Mouse (Mus musculus): ENCODE results near the gene Stxbp1.
"Not testable (repeated sequence)": the region's sequence is repeated elsewhere in the genome, so short reads cannot be mapped to it uniquely, and the experiment has no call there.

Gene Stxbp1

DNA sequence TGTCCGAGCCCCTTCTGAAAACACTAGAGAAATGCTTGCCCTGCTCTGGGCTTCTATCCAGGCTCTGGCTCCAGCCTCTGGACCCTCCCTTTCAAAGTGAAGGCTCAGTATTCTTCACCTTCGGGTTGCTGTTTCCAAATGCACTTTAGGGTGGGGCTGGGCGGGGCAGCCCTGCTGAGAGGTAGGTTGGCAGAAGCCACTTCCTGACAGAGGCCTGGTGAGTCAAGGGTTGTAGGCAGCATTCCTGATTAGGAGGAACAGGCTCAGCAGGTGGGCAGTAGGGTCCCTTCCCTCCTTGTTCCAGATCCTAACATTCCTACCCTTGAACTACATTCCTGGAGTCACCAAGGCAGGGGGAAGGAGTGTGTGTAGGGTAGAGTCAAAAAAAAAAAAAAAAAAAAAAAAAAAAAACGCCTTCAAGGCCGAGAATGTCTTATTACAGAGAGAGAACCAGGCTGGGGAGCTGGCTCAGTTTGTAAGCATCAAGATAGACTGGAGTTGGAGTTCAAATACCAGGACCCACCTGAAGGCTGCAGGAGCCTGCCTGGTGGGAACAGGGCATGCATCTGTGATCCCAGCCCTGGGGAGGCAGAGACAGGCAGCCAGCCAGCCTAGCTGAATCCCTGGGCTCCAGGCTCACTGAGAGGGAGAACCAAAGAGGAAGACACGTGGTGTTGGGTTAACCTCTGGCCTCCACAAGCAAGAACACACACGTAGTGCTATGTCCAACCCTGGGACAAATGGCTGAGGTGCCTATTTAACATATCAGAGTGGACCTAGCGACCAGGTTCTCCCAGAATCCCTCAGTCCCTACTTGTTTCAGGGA, 23.4 kb upstream of the Stxbp1 start:
- no peak for DNase-seq

DNA sequence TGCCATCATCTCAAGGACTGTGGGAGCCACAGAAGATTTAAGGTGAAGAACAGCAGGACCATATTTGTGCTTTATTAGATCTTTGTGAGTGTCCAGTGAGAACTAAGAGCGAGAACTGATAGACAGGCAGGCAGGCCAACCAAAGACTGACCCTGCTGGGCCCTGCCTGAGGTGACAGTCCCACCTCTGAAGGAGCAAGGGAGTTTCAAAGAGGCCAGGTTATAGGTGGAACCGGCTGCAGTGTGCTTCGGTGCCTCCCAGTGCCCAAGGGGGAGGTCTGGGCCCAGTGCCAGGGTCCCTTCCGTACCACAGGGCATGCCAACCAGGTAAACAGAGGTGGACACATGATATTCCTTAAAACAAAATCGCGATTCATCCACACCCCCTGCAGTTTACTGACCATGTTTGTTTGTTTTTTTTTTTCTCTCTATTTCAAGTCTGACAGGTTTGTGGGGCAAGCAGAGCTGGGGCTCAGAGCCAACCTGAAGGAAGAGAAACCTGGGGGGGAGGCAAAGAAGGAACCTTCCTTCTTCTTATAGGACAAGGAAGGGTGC, 22.8 kb upstream of the Stxbp1 start:
- DNase-seq: no peak

- DNase-seq: no peak
Observed at GRCm38 (mm10) chr2:32867354-32867753, 20.3 kb upstream of the Stxbp1 start.

DNA sequence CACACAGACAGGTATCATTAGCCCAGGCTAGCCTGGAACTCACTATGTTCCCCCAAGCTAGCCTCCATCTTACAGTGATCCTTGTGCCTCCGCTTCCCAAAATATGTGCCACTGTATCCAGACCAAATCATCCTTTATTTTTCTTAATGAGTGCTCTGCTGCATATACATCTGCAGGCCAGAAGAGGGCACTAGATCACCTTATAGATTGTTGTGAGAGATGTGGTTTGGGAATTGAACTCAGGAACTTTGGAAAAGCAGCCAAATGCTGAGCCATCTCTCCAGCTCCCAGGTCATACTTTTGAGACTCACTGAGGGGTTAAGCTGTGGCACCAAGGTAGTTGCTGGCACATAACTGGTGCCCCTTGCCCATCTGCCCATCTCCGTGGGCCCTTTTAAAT, 17.7 kb upstream of the Stxbp1 start:
- no peak for DNase-seq

DNA sequence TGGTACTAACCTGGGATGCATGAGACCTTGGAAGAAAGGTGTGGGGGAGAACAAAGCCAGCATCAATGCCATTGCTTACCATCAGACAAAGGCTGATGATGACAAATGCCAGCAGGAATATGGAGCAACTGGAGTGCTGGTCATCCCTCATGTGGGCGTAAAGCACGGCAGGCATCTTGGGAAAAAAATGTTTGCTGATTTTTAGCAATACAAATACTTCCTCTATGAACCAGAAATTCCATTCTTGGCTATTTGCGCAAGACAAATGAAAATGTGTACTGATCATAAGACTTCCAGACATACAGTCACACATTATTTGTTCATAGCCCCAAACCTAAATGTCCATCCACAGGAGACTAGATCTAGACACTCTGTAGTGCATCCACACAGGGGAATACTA, 16.3 kb upstream of the Stxbp1 start:
- DNase-seq: no peak

DNA sequence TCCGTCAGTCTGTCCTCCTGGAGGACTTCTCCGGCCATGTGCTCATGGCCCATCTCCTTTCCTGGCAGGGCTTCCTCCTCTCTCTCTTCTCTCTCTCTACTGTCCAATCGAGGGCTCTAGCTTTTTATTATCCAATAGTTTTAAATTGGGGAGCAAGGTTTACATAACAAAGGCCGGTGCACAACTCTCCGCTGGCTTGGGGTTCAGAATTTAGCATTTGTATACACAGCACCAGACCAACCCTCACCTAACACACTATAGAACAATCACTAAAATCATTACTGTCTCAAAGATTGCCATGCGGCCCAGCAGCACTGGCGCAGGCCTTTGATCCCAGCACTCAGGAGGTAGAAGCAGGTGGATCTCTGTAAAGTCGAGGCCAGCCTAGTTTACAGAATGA, 13.8 kb upstream of the Stxbp1 start:
- DNase-seq: no peak

- DNase-seq: peak; percentile 92
Observed at GRCm38 (mm10) chr2:32859622-32860012, 12.6 kb upstream of the Stxbp1 start.

- DNase-seq: peak; percentile 93
Observed at GRCm38 (mm10) chr2:32859010-32859621, 12.1 kb upstream of the Stxbp1 start.

DNA sequence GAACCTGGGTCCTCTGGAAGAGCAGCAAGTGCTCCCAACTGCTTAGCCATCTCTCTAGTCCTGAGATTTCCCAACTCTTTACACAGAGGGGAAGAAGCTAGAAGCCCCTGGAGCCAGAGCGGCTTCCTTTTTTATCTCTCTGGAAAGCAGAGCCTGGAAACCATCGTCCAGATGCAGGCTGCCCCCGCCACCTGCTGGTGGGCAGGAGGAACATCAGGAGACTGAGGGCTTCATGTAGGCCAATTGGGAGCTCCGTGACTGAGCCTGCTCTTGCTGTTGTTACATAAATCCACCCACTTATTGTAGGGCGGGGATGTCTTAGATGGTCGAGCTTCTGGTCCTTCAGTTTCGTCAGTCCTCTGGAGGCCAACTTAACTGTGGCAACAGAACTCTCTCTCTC, 10.5 kb upstream of the Stxbp1 start:
- DNase-seq: peak; percentile 98

DNA sequence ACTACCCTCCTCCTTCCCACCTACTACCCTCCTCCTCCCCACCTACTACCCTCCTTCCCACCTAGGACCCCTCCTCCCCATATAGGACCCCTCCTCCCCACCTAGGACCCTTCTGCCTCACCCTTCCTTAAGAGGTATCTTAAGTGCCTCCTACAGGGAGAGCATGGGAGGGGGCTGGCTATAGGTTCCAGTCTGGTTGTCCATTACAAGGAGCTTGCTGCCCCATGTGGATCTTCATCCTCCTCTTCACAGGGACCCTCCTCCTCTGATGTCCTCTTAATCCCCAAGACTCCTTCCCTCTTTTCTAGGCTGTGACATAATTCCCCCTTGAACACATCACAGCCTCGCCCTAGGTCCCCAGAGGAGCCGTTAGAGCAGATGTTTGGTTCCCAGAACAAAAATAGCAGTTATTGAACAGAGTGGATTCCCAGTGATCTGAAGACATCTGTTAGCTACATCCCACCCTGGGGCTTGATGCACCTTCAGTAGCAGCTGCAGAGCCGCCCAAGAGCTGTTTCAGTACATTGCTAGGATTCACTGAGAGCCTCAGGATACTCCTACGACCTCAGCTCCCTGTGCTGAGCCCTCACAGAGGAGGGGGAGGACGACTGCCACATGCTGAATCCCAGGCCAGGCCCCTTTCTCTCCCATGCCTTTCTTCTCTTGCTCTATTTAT, 8.9 kb upstream of the Stxbp1 start:
- peak; percentile 93 for DNase-seq

- DNase-seq: no peak
Observed at GRCm38 (mm10) chr2:32855046-32855785, 8.2 kb upstream of the Stxbp1 start.

- DNase-seq: peak; percentile 97
Observed at GRCm38 (mm10) chr2:32854206-32854605, 7.2 kb upstream of the Stxbp1 start.

DNA sequence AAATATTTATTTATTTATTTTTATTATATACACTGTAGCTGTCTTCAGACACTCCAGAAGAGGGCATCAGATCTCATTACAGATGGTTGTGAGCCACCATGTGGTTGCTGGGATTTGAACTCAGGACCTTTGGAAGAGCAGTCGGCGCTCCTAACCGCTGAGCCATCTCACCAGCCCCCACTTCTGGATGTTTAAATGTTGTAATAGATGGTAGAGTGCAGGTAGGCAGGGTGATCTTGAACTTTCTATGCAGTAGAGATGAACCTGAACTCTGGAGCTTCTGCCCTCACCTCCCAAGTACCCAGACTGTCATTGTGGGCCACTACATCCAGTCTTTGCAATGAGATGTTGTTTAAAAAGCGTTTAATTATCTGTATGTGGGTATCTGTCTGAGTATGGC, 6.7 kb upstream of the Stxbp1 start:
- DNase-seq: not testable (repeated sequence)

DNA sequence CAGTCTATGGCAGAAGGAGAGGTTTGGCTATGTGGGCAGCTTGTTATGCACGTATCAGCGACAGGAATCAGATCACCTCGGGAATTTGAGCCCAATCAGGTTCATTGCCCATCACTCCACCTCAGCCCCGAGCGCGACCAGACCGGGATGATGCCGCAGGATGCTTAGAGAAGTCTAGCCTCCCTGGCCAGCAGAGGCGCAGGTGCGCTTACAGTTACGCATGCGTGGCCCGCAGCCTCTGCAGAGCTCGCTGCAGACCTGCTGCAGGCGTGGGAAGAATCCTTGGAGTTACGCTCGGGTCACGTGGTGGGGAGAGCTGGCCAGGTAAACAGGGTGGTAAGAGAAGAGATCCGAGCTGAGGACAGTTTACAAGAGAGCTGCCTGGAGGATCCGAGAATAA, 5.1 kb upstream of the Stxbp1 start:
- no peak for DNase-seq

DNA sequence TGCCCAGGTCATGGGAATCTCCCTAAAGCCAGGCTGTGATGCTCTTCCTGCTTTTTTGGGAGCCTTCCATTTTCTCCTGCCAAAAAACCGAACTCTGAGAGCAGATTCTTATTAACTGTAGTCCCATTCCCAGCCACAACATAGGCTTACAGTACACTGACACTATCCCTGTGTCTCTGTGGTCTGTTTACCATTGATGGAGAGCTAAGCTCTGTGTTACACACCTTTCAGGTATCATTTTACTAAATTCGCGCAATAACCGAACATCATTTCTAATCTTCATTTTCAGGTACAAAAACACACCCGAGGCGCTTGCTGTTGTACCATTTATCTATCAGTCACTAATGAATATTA, 400 bp upstream of the Stxbp1 start:
- no peak for DNase-seq

- peak; percentile 98 for DNase-seq
Observed at GRCm38 (mm10) chr2:32846101-32846804, 792 bp downstream of the Stxbp1 start.

DNA sequence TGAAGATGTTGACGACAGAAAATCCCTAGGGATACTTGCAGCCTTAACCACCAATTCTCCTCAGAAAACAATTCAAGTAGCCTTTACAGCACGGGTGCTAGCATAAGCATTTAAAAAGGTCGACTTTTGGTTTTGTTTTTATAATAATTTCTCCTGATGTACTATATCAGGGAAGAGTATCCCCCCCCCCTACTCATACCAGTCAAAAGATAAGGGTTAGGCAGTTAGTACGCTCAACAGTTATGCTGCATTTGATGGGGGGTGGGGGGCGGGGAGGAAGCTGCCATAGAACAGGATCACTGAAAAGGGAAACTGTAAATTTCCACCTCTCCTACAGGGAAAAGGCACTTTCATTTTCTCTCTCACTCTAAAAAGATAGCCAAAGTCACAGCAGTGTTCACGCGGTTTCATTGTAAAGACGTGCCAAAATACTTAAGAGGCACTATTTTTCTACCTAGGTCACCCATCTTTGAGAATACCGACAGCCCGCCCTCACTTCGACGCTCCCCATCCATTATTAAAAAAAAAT, 1.4 kb downstream of the Stxbp1 start:
- DNase-seq: no peak

GRCm38 (mm10) chr2:32842558-32842957, 4.5 kb downstream of the Stxbp1 start:
- DNase-seq: no peak

- DNase-seq: peak; percentile 94
Observed at GRCm38 (mm10) chr2:32841099-32841498, 5.9 kb downstream of the Stxbp1 start.

DNA sequence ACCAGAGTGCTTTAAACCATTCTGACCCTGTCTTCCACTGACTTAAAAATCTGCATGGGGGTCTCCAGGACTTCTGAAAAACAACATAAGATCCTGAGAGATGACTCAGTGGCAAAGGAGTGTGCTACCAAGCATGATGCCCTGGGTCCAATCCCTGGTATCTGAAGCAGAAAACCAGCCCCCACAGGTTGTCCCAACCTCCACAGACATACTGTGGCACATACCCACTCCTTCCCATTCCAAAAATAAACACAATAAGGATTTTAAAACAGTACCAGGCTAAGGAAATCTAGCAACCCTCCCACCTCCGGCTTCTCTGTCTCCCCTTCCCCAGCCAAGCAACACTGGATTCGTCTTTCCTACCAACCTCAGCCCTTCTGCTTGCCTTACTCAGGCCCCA, 7.8 kb downstream of the Stxbp1 start:
- DNase-seq: no peak

DNA sequence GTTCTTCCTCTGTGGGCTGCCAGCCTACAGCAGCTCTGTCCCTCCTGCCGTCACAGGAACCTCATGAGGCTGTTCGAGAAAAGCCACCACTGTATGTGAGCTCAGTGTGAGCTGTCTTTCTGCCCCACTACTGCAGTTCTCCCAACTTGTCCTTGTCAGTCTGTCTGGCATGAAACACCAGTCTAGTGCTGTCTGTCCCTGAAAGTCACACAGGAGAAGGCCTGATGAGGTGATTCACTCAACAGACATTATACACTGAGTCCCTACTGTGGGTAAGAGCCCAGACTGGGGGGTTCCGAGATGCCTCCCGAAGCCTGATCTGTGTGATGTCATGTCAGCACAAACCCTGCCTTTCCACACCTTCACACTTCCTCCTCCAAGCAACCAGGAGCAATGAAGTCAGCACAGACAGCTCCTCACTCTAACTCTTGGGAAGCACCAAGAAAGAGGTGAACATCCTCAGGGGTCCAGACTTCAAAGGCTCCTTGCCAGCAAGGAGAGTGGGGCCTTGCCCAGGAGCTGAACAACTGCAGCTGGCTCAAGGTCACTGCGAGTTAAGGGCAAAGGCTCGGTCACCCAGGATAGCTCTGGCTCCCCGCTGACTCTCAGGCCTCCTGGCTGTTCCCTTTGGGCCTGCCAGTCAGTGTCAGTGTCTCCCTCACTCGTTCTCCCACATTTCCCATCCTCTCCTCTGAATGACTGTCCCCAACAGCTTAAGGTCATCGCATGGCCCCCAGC, 8.7 kb downstream of the Stxbp1 start:
- no peak for DNase-seq
